Mouse (Mus musculus): Measurements from ENCODE around the gene Ube2q2. TPM values are rescaled to one million over a fixed set of nuclear protein-coding genes. Genes with fewer than 3 reads are reported as not detected.
"Not testable (repeated sequence)": the region's sequence is repeated elsewhere in the genome, so short reads cannot be mapped to it uniquely, and the experiment has no call there.

The Ube2q2 gene
- total and polyA plus RNA-seq, 3 experiments = 7.8 to 29.5 (median 25.3) TPM

DNA sequence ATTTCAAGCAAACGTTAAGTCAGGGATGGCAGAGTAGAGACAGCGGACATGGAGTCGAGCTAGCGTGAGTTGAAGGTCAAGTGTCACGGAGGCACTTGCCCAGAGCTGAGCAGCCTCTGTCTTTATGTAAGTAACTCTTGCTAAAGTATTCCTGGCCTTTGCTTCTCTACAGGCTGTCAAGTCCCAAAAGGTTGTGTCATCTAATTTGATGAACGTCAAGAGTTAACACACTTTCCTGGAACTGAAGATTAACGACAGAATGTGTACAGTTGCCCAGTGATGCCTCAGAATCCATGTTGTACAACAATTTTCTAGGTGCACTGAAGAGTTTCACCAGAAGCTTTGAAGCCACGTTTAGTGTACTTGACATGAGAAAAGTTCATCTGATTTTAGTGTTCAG lies 97.8 kb downstream of the Ube2q2 start:
- DNase-seq = no peak
- Histone ChIP-seq H3K4me3 (no peak overlapping the region), H3K27me3 (ENCODE audit: control insufficient read depth, insufficient read depth, low read length) (no peaks in the 10 kb centered on the region), H3K36me3 (ENCODE audit: control insufficient read depth, insufficient read depth, low read length) (no peaks in the 10 kb centered on the region), H3K9ac (ENCODE audit: low read depth, low read length) (no peak overlapping the region), H3K79me2 (replicated peaks; ENCODE audit: control insufficient read depth, insufficient read depth, low read length) (no peaks in the 10 kb centered on the region), H3K4me1 (ENCODE audit: control insufficient read depth, insufficient read depth, low read length) (peaks cover 4% of the 10 kb centered on the region), H3K27ac (no peak overlapping the region)
- TF ChIP-seq EP300 (IDR thresholded peaks at IDR 0.05; ENCODE audit: insufficient read depth, low read depth, low read length) = no peak
- TF ChIP-seq POLR2A (IDR thresholded peaks at IDR 0.05; ENCODE audit: insufficient read depth, low read depth, low read length) = no peak
- TF ChIP-seq CTCF (IDR thresholded peaks at IDR 0.05) = no peak
- intact Hi-C loops (cut with DNase I) = no loop called here
- 78% methylated on average over 8 of the region's 8 CpGs for WGBS

DNA sequence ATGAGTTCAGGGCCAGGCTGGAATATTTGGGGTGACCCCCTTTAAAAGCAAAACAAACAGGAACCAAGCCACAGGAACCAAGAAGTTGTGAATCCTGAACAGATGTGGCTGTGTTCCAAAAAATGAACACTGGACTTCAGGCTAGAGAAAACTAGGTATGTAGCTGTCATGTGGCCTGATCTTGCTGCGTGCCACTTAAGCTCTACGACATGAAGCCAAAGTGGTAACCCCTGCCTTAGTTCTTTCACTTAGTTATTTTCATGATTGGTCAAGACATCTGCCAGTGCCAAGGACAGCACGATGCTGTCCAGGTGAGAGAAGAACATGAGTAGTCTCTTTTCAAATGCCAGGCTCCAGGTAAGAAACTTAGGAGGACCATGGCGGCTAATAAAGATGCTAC lies 98.3 kb downstream of the Ube2q2 start:
- H3K36me3 ChIP-seq (ENCODE audit: control insufficient read depth, insufficient read depth, low read length) = no peaks in the 10 kb centered on the region
- peaks cover 4% of the 10 kb centered on the region for H3K4me1 ChIP-seq (ENCODE audit: control insufficient read depth, insufficient read depth, low read length)
- no peak overlapping the region for H3K4me3 ChIP-seq
- no peak overlapping the region for H3K27ac ChIP-seq
- no peaks in the 10 kb centered on the region for H3K27me3 ChIP-seq (ENCODE audit: control insufficient read depth, insufficient read depth, low read length)
- intact Hi-C loops (cut with DNase I) = no loop called here
- DNase-seq = no peak
- TF ChIP-seq CTCF (IDR thresholded peaks at IDR 0.05) (no peak), POLR2A (IDR thresholded peaks at IDR 0.05; ENCODE audit: insufficient read depth, low read depth, low read length) (no peak), EP300 (IDR thresholded peaks at IDR 0.05; ENCODE audit: insufficient read depth, low read depth, low read length) (no peak)
- WGBS = 90% methylated on average over 4 of the region's 4 CpGs
- no peaks in the 10 kb centered on the region for H3K79me2 ChIP-seq (replicated peaks; ENCODE audit: control insufficient read depth, insufficient read depth, low read length)
- no peak overlapping the region for H3K9ac ChIP-seq (ENCODE audit: low read depth, low read length)

- Histone ChIP-seq H3K79me2 (replicated peaks; ENCODE audit: control insufficient read depth, insufficient read depth, low read length) (no peaks in the 10 kb centered on the region), H3K4me1 (ENCODE audit: control insufficient read depth, insufficient read depth, low read length) (peaks cover 4% of the 10 kb centered on the region), H3K9ac (ENCODE audit: low read depth, low read length) (no peak overlapping the region), H3K36me3 (ENCODE audit: control insufficient read depth, insufficient read depth, low read length) (no peaks in the 10 kb centered on the region), H3K27ac (no peak overlapping the region), H3K4me3 (no peak overlapping the region), H3K27me3 (ENCODE audit: control insufficient read depth, insufficient read depth, low read length) (no peaks in the 10 kb centered on the region)
- WGBS = 66% methylated on average over 4 of the region's 4 CpGs
- intact Hi-C loops (cut with DNase I) = no loop called here
- no peak for TF ChIP-seq POLR2A (IDR thresholded peaks at IDR 0.05; ENCODE audit: insufficient read depth, low read depth, low read length)
- no peak for TF ChIP-seq CTCF (IDR thresholded peaks at IDR 0.05)
- TF ChIP-seq EP300 (IDR thresholded peaks at IDR 0.05; ENCODE audit: insufficient read depth, low read depth, low read length) = no peak
- no peak for DNase-seq
Measured at GRCm38 (mm10) chr9:55248465-55248864, 99.8 kb downstream of the Ube2q2 start.

DNA sequence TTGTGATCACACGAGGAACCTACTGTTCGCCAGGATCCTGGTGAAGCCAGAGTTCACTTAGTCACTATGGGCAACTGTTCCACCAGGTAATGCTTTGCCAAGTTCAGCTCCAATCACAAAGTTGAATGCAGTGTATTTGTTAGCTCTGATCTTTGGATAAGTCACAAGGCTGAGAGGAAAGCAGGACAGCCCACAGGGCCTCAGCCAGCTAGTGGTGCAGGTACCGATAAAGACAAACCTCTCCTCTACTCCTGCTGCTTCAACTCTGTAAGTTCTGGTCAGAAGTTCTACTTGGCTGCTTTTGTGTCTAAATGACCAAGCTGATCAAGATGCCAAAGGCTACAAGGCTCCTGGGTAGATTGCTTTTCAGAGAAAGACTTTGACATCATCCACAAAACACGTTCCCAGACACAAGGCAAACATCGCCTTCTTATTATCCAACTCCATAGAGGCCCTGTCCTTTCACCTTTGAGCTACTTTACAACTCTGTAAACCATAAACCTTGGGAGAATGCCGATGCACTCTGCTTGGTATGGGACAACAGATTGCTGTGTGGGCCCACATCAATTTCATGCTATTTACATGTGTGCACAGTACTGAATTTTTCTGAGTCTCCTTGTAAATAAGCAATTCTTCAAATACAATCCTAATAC lies 102.1 kb downstream of the Ube2q2 start:
- H3K4me1 ChIP-seq (ENCODE audit: control insufficient read depth, insufficient read depth, low read length) = peaks cover 6% of the 10 kb centered on the region
- H3K36me3 ChIP-seq (ENCODE audit: control insufficient read depth, insufficient read depth, low read length) = no peaks in the 10 kb centered on the region; the same call in 1 of the 2 replicates
- H3K27me3 ChIP-seq (ENCODE audit: control insufficient read depth, insufficient read depth, low read length) = no peaks in the 10 kb centered on the region
- H3K79me2 ChIP-seq (replicated peaks; ENCODE audit: control insufficient read depth, insufficient read depth, low read length) = no peaks in the 10 kb centered on the region
- 78% methylated on average over 6 of the region's 6 CpGs for WGBS
- no peak overlapping the region for H3K27ac ChIP-seq
- H3K4me3 ChIP-seq = no peak overlapping the region
- intact Hi-C loops (cut with DNase I) = no loop called here
- no peak for DNase-seq
- TF ChIP-seq EP300 (IDR thresholded peaks at IDR 0.05; ENCODE audit: insufficient read depth, low read depth, low read length) = no peak
- no peak for TF ChIP-seq POLR2A (IDR thresholded peaks at IDR 0.05; ENCODE audit: insufficient read depth, low read depth, low read length)
- TF ChIP-seq CTCF (IDR thresholded peaks at IDR 0.05) = no peak
- no peak overlapping the region for H3K9ac ChIP-seq (ENCODE audit: low read depth, low read length)

DNA sequence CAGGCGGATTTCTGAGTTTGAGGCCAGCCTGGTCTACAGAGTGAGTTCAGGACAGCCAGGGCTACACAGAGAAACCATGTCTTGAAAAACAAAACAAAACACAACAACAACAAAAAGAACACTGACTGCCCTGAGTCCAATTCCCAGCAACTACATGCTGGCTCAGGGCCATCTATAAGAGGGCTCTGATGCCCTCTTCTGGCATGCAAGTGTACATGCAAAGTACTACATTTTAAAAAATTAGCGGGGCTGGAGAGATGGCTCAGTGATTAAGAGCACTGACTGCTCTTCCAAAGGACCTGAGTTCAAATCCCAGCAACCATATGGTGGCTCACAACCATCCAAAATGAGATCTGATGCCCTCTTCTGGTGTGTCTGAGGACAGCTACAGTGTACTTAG lies 103.4 kb downstream of the Ube2q2 start:
- H3K4me3 ChIP-seq; H3K4me1 ChIP-seq (ENCODE audit: control insufficient read depth, insufficient read depth, low read length); DNase-seq; intact Hi-C loops (cut with DNase I); H3K36me3 ChIP-seq (ENCODE audit: control insufficient read depth, insufficient read depth, low read length); H3K79me2 ChIP-seq (replicated peaks; ENCODE audit: control insufficient read depth, insufficient read depth, low read length); H3K27me3 ChIP-seq (ENCODE audit: control insufficient read depth, insufficient read depth, low read length); H3K9ac ChIP-seq (ENCODE audit: low read depth, low read length); H3K27ac ChIP-seq: not testable (repeated sequence)
- peak; percentile 56 for TF ChIP-seq CTCF (IDR thresholded peaks at IDR 0.05)
- 57% methylated on average over 2 of the region's 2 CpGs for WGBS

DNA sequence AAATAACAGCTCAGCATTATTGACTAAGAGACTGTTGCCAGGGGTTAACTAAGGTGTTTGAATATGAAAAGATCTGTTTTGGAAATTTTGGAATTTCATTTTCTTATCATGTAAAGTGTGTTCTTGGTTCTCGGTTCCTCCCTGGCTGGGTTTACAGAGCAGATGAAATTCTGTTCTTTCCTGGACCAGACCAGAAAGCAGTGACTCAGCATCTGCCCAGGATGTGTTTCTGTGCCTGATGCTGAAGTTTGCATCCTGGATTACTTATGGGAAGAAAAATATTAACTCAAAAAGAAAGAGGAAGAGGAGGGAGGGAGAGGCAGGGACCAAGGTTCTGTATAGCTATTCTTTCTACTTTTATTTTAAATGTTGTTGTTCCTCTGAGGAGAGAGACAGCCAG lies 105.2 kb downstream of the Ube2q2 start:
- 28% methylated on average over 1 of the region's 1 CpGs for WGBS
- no peaks in the 10 kb centered on the region for H3K27me3 ChIP-seq (ENCODE audit: control insufficient read depth, insufficient read depth, low read length)
- no peaks in the 10 kb centered on the region for H3K79me2 ChIP-seq (replicated peaks; ENCODE audit: control insufficient read depth, insufficient read depth, low read length)
- H3K4me3 ChIP-seq = no peak overlapping the region
- H3K36me3 ChIP-seq (ENCODE audit: control insufficient read depth, insufficient read depth, low read length) = no peaks in the 10 kb centered on the region; the same call in 1 of the 2 replicates
- intact Hi-C loops (cut with DNase I) = no loop called here
- no peak overlapping the region for H3K27ac ChIP-seq
- DNase-seq = peak in 1 of 2 experiments; percentile 11
- TF ChIP-seq POLR2A (IDR thresholded peaks at IDR 0.05; ENCODE audit: insufficient read depth, low read depth, low read length) (no peak), EP300 (IDR thresholded peaks at IDR 0.05; ENCODE audit: insufficient read depth, low read depth, low read length) (no peak), CTCF (IDR thresholded peaks at IDR 0.05) (no peak)
- H3K4me1 ChIP-seq (ENCODE audit: control insufficient read depth, insufficient read depth, low read length) = peaks cover 9% of the 10 kb centered on the region
- H3K9ac ChIP-seq (ENCODE audit: low read depth, low read length) = no peak overlapping the region
